Mouse (Mus musculus) G1E (cell line): Measurements from ENCODE around the gene Adcy1.

ENCODE experiments used
- CTCF ChIP-seq: IDR thresholded peaks from 2 replicates; pipeline ENCODE4 v1.5.1; 2012; ENCODE audit warnings: low read depth, low read length, inconsistent platforms, mixed read lengths
- GATA1 ChIP-seq: IDR thresholded peaks from 2 replicates; pipeline ENCODE4 v1.6.1; 2012; ENCODE audit warnings: borderline replicate concordance, low read length, inconsistent platforms, mixed read lengths
- GATA2 ChIP-seq: IDR thresholded peaks from 2 replicates; pipeline ENCODE4 v1.6.1; 2012; ENCODE audit warnings: low read depth, low read length, inconsistent platforms, borderline replicate concordance
- POLR2AphosphoS5 ChIP-seq: IDR thresholded peaks from 2 replicates; pipeline ENCODE4 v1.6.1; 2012; ENCODE audit warnings: low read depth, low read length, inconsistent platforms; ENCODE audit not compliant: insufficient replicate concordance
- TAL1 ChIP-seq: conservative IDR thresholded peaks from 2 replicates; pipeline ENCODE4 v1.6.1; 2012; ENCODE audit warnings: low read depth, low read length, inconsistent platforms, mixed read lengths

DNA sequence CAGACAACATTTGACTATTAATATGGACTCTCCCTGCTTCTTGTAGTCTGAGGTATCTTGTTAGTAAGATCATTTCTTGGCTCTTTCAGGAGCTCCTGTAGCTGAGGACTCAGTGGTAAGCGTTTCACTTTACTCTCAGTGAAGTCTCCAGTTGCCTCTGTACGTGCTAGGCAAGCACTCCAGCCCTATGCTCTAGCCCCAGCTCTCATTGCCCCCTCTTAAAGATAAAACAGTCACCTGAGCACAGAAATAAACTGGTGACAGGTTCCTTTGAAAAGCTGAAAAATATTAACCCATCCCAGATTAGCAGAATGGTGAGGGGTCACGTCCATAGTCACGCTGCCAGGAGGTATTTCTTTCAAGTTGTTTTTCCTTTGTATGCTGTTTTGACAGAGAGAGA lies 115.4 kb downstream of the Adcy1 start:
- TF ChIP-seq CTCF (no peak), TAL1 (no peak), GATA1 (no peak), POLR2AphosphoS5 (no peak), GATA2 (no peak)
